Mouse (Mus musculus) midbrain, embryonic 15.5 days (tissue): ENCODE results near the gene Slc25a26. TPM values are rescaled to one million over a fixed set of nuclear protein-coding genes. Genes with fewer than 3 reads are reported as not detected.

Source experiments
- ATAC-seq: fragments of 200-750 bp; cut with Nextera tagmentation; replicated peaks from 2 replicates; pipeline ENCODE4 v1.8.0; 2017; ENCODE audit warnings: moderate TSS enrichment
- H3K27ac ChIP-seq: fragments of 300-500 bp; sonication (generic); 2 replicates; pipeline ENCODE4 v1.5.1; 2015; ENCODE audit warnings: mild to moderate bottlenecking, inconsistent platforms
- H3K27me3 ChIP-seq: fragments of 300-500 bp; sonication (generic); replicated peaks from 2 replicates; pipeline ENCODE4 v1.6.1; 2015; ENCODE audit warnings: inconsistent platforms
- H3K36me3 ChIP-seq: fragments of 300-500 bp; sonication (generic); replicated peaks from 2 replicates; pipeline ENCODE4 v1.6.1; 2015; ENCODE audit warnings: inconsistent platforms
- H3K4me1 ChIP-seq: fragments of 300-500 bp; sonication (generic); 2 replicates; pipeline ENCODE4 v1.6.1; 2015; ENCODE audit warnings: inconsistent platforms
- H3K4me2 ChIP-seq: fragments of 300-500 bp; sonication (generic); 2 replicates; pipeline ENCODE4 v1.6.1; 2015; ENCODE audit warnings: inconsistent platforms, mild to moderate bottlenecking, moderate library complexity
- H3K4me3 ChIP-seq: fragments of 300-500 bp; sonication (generic); 2 replicates; pipeline ENCODE4 v1.5.1; 2015; ENCODE audit warnings: mild to moderate bottlenecking, inconsistent platforms
- H3K9ac ChIP-seq: fragments of 300-500 bp; sonication (generic); 2 replicates; pipeline ENCODE4 v1.6.1; 2015; ENCODE audit warnings: mild to moderate bottlenecking, inconsistent platforms
- H3K9me3 ChIP-seq: fragments of 300-500 bp; sonication (generic); 2 replicates; pipeline ENCODE4 v1.6.1; 2016; ENCODE audit warnings: inconsistent platforms
- WGBS: fragments of 180-500 bp; shearing (Covaris S2); methylation state at CpG from one replicate; pipeline ENCODE4 v1.1.7; 2015; ENCODE audit warnings: mixed read lengths; 5-methylcytosine and 5-hydroxymethylcytosine counted together
- polyA plus RNA-seq: library from polyadenylated mRNA; unstranded; fragments of >200 nt; fragmentation: Nextera tagmentation; extraction: Ambion mirVana; gene quantifications from 2 replicates; pipeline ENCODE4 v1.2.1, GENCODE M21; 2015

Slc25a26 gene
- polyA plus RNA-seq, 1 experiment from 2014 or later = 8.4 TPM

GRCm38 (mm10) chr6:94631051-94631778 is 131.1 kb downstream of the Slc25a26 start:
- 33% methylated on average over 7 of the region's 7 CpGs for WGBS
- ATAC-seq = peak; percentile 88

GRCm38 (mm10) chr6:94631779-94632082 is 131.6 kb downstream of the Slc25a26 start:
- Histone ChIP-seq H3K4me1 (peaks cover 30% of the 10 kb centered on the region), H3K9ac (no peak overlapping the region), H3K4me3 (no peak overlapping the region), H3K4me2 (no peak overlapping the region), H3K9me3 (no peaks in the 10 kb centered on the region), H3K27me3 (no peaks in the 10 kb centered on the region), H3K27ac (peak overlapping the region; percentile 70), H3K36me3 (no peaks in the 10 kb centered on the region)
- ATAC-seq = peak; percentile 66; the same call in 1 of the 2 replicates
- 40% methylated on average over 6 of the region's 6 CpGs for WGBS

More at GRCm38 (mm10) chr6:94631051-94631778, 131.1 kb downstream of the Slc25a26 start:
- Histone ChIP-seq H3K36me3 (no peaks in the 10 kb centered on the region), H3K27me3 (no peaks in the 10 kb centered on the region), H3K27ac (peak overlapping the region; percentile 70), H3K9ac (no peak overlapping the region), H3K4me3 (no peak overlapping the region), H3K4me2 (no peak overlapping the region), H3K4me1 (peaks cover 28% of the 10 kb centered on the region), H3K9me3 (no peaks in the 10 kb centered on the region)

GRCm38 (mm10) chr6:94634274-94634673 is 134.1 kb downstream of the Slc25a26 start:
- H3K9me3 ChIP-seq = no peaks in the 10 kb centered on the region
- no peaks in the 10 kb centered on the region for H3K27me3 ChIP-seq
- no peak overlapping the region for H3K27ac ChIP-seq
- no peak overlapping the region for H3K4me3 ChIP-seq
- 83% methylated on average over 4 of the region's 4 CpGs for WGBS
- ATAC-seq = no peak
- H3K4me2 ChIP-seq = no peak overlapping the region
- H3K9ac ChIP-seq = no peak overlapping the region
- peaks cover 23% of the 10 kb centered on the region for H3K4me1 ChIP-seq
- no peaks in the 10 kb centered on the region for H3K36me3 ChIP-seq

DNA sequence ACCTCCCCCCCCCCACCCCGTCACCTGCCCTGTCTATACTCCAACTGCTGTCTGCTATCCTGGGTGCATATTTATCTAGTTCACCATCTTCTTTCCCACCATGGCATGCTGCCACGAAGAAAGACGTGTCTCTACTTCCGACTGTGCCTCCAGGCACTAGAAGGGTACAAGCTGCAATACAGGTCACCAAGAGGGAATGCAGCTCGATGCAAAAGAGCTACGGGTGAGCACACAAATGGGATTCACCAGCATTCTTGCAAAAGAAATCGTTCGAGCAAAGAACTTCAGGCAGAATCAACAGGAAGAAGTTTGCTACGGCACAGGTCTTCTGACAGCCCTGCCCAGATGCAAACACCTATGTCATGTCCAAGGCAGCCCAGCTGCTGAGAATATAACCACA is 134.6 kb downstream of the Slc25a26 start:
- Histone ChIP-seq H3K27me3 (no peaks in the 10 kb centered on the region), H3K27ac (peak overlapping the region; percentile 7; the same call in 1 of the 2 replicates), H3K4me3 (no peak overlapping the region), H3K9me3 (no peaks in the 10 kb centered on the region), H3K36me3 (no peaks in the 10 kb centered on the region), H3K4me2 (no peak overlapping the region), H3K4me1 (peaks cover 23% of the 10 kb centered on the region), H3K9ac (no peak overlapping the region)
- WGBS = 59% methylated on average over 9 of the region's 9 CpGs
- no peak for ATAC-seq

- WGBS = 15% methylated on average over 1 of the region's 1 CpGs
- Histone ChIP-seq H3K4me2 (no peak overlapping the region), H3K9me3 (no peaks in the 10 kb centered on the region), H3K9ac (no peak overlapping the region), H3K36me3 (no peaks in the 10 kb centered on the region), H3K27me3 (no peaks in the 10 kb centered on the region), H3K27ac (peak overlapping the region; percentile 7; the same call in 1 of the 2 replicates), H3K4me3 (no peak overlapping the region), H3K4me1 (peaks cover 24% of the 10 kb centered on the region)
- ATAC-seq = no peak
Measured at GRCm38 (mm10) chr6:94635343-94635742, 135.2 kb downstream of the Slc25a26 start.

DNA sequence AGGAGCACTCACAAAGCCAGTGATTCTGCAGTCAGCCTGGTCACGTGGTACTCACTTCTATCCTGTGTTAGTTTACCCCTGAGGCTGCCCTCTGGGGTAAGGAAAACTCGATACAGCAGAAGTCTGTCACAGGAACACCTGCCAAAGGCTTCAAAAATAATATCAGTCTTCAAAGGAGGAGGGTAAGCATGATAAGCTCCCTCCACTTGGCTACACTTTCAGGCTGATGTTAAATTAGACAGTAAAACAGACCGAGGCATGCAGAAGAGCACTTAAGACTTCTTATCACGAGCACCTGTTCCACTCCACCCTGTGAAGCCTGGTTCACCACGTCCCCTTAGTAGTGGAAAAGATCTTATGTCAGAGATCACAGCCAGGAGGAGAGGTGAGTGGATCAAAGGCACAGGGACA is 136.9 kb downstream of the Slc25a26 start:
- Histone ChIP-seq H3K4me2 (no peak overlapping the region), H3K27ac (no peak overlapping the region), H3K9me3 (no peaks in the 10 kb centered on the region), H3K9ac (no peak overlapping the region), H3K27me3 (no peaks in the 10 kb centered on the region), H3K4me1 (peaks cover 21% of the 10 kb centered on the region), H3K36me3 (no peaks in the 10 kb centered on the region), H3K4me3 (no peak overlapping the region)
- ATAC-seq = no peak
- 63% methylated on average over 5 of the region's 5 CpGs for WGBS

DNA sequence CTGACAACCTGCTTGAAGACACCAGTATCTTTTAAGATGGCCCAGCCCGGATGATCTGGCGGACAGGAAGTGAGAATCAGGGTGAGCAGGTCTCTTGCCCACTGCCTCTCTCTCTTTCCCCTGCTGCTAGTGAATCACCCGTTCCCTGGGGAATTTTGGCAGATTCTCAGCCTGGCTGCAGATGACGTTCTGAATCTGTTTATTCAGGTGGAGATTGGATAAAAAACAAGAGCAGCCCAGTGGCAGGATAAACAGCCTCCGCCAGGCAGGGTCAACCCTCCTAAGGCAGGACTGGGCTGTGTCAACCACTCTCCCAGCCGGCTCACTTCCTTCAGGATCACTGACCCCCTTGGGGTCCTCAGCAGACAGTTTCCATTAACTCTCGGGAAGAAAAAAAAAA is 140.2 kb downstream of the Slc25a26 start:
- no peak overlapping the region for H3K4me2 ChIP-seq
- ATAC-seq = no peak
- peaks cover 24% of the 10 kb centered on the region for H3K4me1 ChIP-seq
- 47% methylated on average over 7 of the region's 7 CpGs for WGBS
- no peaks in the 10 kb centered on the region for H3K9me3 ChIP-seq
- H3K27ac ChIP-seq = peak overlapping the region; percentile 17; the same call in 1 of the 2 replicates
- H3K4me3 ChIP-seq = no peak overlapping the region
- H3K27me3 ChIP-seq = no peaks in the 10 kb centered on the region
- H3K9ac ChIP-seq = no peak overlapping the region
- no peaks in the 10 kb centered on the region for H3K36me3 ChIP-seq

- Histone ChIP-seq H3K9me3 (no peaks in the 10 kb centered on the region), H3K27ac (no peak overlapping the region), H3K36me3 (no peaks in the 10 kb centered on the region), H3K4me3 (no peak overlapping the region), H3K4me1 (peaks cover 10% of the 10 kb centered on the region; the same call in 1 of the 2 replicates), H3K4me2 (no peak overlapping the region), H3K27me3 (no peaks in the 10 kb centered on the region), H3K9ac (no peak overlapping the region)
- ATAC-seq = no peak
- WGBS = 93% methylated on average over 1 of the region's 1 CpGs
Measured at GRCm38 (mm10) chr6:94642048-94642447, 141.9 kb downstream of the Slc25a26 start.

GRCm38 (mm10) chr6:94643989-94644388 is 143.9 kb downstream of the Slc25a26 start:
- Histone ChIP-seq H3K4me2 (no peak overlapping the region), H3K4me1 (peaks cover 24% of the 10 kb centered on the region), H3K27ac (no peak overlapping the region), H3K36me3 (no peaks in the 10 kb centered on the region), H3K9me3 (no peaks in the 10 kb centered on the region), H3K4me3 (no peak overlapping the region), H3K9ac (no peak overlapping the region), H3K27me3 (no peaks in the 10 kb centered on the region)
- WGBS = 97% methylated on average over 2 of the region's 2 CpGs
- no peak for ATAC-seq

DNA sequence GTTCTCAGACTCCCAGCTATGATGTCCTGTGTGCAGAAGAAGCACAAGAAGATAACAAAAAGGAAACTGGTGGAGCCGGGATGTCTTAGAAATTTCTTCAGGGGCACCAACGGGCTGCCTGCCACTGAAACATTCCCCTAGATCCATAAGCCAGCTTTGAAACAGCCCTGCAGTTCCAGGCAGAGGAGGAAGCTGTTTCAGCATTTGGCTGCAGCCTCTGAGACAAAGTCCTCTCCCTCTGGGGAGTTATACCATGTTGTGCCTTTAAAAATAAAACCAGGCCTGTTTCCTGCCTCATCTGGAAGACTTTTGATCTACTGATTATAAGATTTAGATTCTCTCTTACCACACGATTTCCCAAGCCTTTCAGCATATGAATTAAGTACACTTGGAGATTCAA is 144.5 kb downstream of the Slc25a26 start:
- WGBS = 78% methylated on average over 3 of the region's 3 CpGs

DNA sequence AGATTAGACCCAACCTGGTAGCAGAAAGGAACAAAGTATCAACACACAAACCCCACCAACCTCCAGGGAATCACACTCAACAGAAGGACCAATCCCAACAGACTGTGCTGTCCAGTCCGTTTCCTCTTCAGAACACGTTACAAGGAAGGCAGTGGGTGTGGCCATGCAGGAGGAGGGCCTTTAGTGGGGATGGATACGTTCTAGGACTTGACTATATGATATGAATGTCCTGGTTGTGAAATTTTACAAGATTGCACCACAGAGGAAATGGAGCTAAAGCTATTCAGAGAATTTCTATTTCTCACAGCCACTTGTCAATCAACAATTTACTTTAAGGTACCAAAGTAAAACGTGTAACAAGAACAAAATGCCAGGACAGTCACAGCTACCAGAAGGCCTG is 145.6 kb downstream of the Slc25a26 start:
- H3K27ac ChIP-seq = no peak overlapping the region
- no peaks in the 10 kb centered on the region for H3K9me3 ChIP-seq
- no peaks in the 10 kb centered on the region for H3K27me3 ChIP-seq
- no peaks in the 10 kb centered on the region for H3K36me3 ChIP-seq
- H3K4me2 ChIP-seq = no peak overlapping the region
- H3K9ac ChIP-seq = no peak overlapping the region
- H3K4me1 ChIP-seq = peaks cover 28% of the 10 kb centered on the region
- 69% methylated on average over 4 of the region's 4 CpGs for WGBS
- no peak overlapping the region for H3K4me3 ChIP-seq
- ATAC-seq = no peak

More for the DNA sequence above, 144.5 kb downstream of the Slc25a26 start:
- Histone ChIP-seq H3K4me3 (no peak overlapping the region), H3K4me2 (no peak overlapping the region), H3K9ac (no peak overlapping the region), H3K9me3 (no peaks in the 10 kb centered on the region), H3K27ac (no peak overlapping the region), H3K4me1 (peaks cover 31% of the 10 kb centered on the region), H3K36me3 (no peaks in the 10 kb centered on the region), H3K27me3 (no peaks in the 10 kb centered on the region)
- ATAC-seq = no peak

DNA sequence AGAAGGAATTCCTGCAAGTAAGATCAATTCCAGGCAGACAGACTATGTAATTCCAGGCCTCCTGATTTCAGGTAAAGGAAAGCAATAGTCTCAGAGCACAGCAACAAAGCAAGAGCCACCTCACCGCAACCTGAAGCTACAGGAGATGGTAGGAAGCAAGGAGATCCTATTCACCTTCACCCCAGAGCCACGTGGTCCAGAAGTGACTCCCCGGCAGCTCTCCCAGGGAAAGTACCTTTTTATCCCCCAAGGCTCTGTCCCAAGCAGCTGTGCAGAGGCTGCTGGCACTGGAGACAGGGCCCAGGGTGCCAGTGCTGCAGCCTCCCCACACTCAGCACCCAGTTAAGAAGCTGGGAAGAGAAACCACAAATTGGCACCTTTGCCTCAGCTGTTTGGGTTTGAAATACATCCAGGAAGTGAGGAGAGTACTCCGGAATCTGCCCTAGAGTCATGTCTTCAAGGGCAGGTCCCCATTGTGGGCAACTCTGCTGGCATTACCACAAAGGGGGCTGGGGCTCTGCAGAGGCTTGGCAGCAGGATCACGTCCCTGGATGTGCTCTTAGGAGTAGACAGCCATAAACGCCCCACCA is 146.2 kb downstream of the Slc25a26 start:
- WGBS = 71% methylated on average over 6 of the region's 6 CpGs

DNA sequence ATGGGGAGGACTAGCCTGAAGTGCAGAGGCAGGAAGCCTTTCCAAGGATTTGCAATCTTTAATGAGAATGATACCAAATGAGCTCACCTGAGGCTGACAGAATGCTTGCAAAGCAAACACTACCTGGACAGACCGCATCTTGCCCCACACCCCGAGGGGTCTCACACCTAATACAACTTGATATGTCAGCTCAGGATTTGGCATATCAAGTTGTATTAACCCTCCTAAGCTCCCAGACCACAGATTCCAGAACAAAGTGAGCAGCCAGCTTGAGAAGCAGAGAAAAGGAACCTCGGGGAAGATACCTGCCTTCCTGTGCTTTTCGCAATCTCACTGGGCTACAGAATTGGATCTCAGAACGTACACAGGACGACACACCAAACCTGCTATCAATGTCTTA is 146.8 kb downstream of the Slc25a26 start:
- Histone ChIP-seq H3K27me3 (no peaks in the 10 kb centered on the region), H3K27ac (no peak overlapping the region), H3K4me2 (no peak overlapping the region), H3K36me3 (no peaks in the 10 kb centered on the region), H3K9me3 (no peaks in the 10 kb centered on the region), H3K4me3 (no peak overlapping the region), H3K4me1 (peaks cover 28% of the 10 kb centered on the region), H3K9ac (no peak overlapping the region)
- WGBS = 77% methylated on average over 6 of the region's 6 CpGs
- ATAC-seq = no peak

More for the DNA sequence above, 146.2 kb downstream of the Slc25a26 start:
- Histone ChIP-seq H3K4me3 (no peak overlapping the region), H3K4me2 (no peak overlapping the region), H3K4me1 (peaks cover 28% of the 10 kb centered on the region), H3K36me3 (no peaks in the 10 kb centered on the region), H3K27ac (no peak overlapping the region), H3K9me3 (no peaks in the 10 kb centered on the region), H3K9ac (no peak overlapping the region), H3K27me3 (no peaks in the 10 kb centered on the region)
- no peak for ATAC-seq
